Mouse (Mus musculus): ENCODE results near the gene Coil.

- TF ChIP-seq GATA1 (IDR thresholded peaks at IDR 0.05; ENCODE audit: borderline replicate concordance, low read length), result no peak
- no peak for TF ChIP-seq FLI1 (IDR thresholded peaks at IDR 0.05; ENCODE audit: low read length)
Measured at GRCm38 (mm10) chr11:89002068-89002467, 32.0 kb downstream of the Coil start.
